Mouse (Mus musculus) testis, adult 2 months (tissue): ENCODE data around the gene Cipc.

Experiments
- CTCF ChIP-seq: fragments of 200-500 bp; IDR thresholded peaks from 2 replicates; pipeline ENCODE4 v1.5.1; 2012; ENCODE audit warnings: low read depth, mild to moderate bottlenecking, inconsistent platforms, low read length, moderate library complexity; ENCODE audit not compliant: control insufficient read depth, insufficient read depth, insufficient replicate concordance
- POLR2A ChIP-seq: fragments of 200-500 bp; IDR thresholded peaks from 2 replicates; pipeline ENCODE4 v1.6.1; 2012; ENCODE audit warnings: low read depth, mild to moderate bottlenecking, inconsistent platforms, low read length, moderate library complexity; ENCODE audit not compliant: control insufficient read depth

- TF ChIP-seq CTCF (no peak), POLR2A (no peak)
These were observed 43.9 kb downstream of the Cipc start for GRCm38 (mm10) chr12:86990755-86991110.
